Mouse (Mus musculus): Measurements from ENCODE around the gene Slc25a31.

The Slc25a31 gene

DNA sequence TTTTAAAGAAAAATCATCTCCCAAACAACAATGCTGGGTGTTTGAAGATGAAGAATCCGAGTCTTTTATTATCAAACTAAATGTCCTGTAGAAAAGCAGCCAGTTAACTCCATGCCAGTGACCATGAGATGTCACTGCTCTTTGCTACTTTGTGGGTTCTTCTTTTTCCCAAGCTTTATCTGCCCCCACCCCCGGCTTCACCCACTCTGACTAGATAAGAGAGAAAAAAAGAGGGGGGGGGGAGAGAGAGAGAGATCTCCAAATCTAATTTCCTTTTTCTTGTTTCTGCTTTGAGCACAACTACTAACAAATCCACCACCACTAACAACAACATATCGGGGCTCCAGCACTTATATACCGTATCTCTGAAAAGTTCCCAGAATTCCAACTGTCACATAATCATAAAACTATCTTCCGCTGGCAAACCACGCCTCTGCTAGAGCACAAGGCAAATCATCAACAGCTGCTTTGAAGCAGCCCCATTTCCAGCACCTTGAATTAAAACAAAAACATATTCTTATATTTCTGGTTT, 29.8 kb downstream of the Slc25a31 start:
- no peak for DNase-seq (ENCODE audit: low read depth)

- no peak for DNase-seq (ENCODE audit: low read depth)
Observed at GRCm38 (mm10) chr3:40744024-40744835, 35.6 kb downstream of the Slc25a31 start, which contains the start of gene Hspa4l. TSS of gene Hspa4l (plus strand) at chr3:40744495.

DNA sequence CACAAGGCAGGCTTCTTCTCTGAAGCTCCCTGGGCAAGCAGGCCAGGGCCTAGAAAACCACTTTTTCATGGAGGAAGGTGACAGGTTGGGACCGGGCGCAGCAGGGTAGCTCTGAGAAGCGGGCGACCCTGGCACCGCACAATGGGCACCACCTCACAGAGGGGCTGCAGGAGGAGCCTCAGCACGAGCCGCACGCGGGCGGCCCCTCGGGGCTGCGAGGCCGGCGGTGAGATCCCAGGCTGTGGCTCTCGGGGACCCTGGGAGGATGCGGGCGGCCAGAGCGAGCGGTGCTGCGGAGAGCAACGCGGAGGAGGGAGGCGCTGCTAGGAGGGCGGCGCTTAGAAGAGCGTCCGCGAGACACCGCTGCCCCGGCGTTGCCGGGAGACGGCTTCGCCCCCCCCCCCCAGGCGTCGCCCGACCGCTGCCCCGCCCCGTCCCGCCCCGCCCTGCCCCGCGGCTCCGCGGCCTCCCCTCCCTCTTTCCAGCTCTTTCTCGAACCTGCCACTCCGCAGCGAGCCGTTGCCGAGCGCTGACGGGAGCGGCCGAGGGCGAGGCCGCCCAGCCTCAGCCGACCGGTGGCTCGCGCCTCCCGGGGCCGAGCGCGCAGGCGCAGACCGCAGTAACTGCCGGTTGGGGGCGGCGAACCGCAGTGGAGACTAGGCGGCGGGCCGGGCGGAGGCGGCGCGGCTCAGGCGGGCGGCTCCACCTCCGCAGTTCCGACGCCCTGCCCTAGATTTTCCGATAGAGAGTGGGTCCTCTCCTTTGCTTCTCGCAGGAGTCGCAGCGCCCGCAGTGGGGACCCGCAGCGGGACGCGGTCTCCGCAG, 36.4 kb downstream of the Slc25a31 start:
- DNase-seq (ENCODE audit: low read depth), result peak; percentile 87

GRCm38 (mm10) chr3:40745661-40746547, 37.2 kb downstream of the Slc25a31 start:
- DNase-seq (ENCODE audit: low read depth), result peak; percentile 85

DNA sequence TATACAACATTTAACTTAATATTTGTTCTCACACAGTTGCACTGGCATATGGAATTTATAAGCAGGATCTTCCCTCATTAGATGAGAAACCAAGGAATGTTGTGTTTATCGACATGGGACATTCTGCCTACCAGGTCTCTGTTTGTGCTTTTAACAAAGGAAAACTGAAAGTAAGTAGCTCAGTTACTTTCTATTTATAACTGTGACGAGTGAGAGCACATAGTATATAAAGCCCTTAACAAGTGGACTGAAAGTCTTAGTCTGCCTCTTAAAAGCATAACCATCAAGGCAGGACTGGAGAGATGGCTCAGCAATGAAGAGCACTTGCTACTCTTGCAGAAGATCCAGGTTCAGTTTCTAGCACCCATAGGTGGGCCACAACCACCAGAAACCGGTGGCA, 52.1 kb downstream of the Slc25a31 start:
- DNase-seq (ENCODE audit: low read depth), result no peak

DNA sequence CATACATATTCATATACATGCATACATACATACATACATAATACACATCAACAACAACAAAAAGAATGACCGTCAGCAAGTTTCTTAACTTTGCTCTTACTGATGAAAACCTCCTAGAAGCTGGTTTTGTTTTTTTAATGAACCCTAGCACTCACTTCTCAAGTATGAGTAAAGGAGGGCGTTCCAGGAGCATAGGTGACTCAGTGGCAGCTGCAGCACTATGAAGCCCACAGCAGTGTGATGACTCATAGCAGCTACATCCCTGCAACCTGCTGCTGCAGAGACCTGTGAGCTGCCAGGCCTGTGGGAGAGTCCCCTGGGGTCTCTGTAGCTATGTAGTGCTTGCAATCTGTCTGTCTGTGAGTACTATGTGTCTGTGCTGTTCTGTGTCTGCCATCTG, 52.7 kb downstream of the Slc25a31 start:
- peak; percentile 37 for DNase-seq (ENCODE audit: low read depth)
